Mouse (Mus musculus): ENCODE measurements around the gene Scrn1. TPM values are rescaled to one million over a fixed set of nuclear protein-coding genes. Genes with fewer than 3 reads are reported as not detected.

Scrn1 gene
- total and polyA plus RNA-seq, 2 experiments from 2014 or later: 91.7 to 121 TPM

- Histone ChIP-seq H3K9me3 (ENCODE audit: low read length) (no peaks in the 10 kb centered on the region), H3K9ac (replicated peaks; ENCODE audit: low read length) (no peak within 1 kb of the TSS), H3K27ac (no peak within 1 kb of the TSS), H3K4me2 (ENCODE audit: low read depth, low read length) (peak within 1 kb of the TSS; percentile 92), H3K36me3 (ENCODE audit: insufficient read depth, low read length) (no peaks in the 10 kb centered on the region), H3K4me1 (ENCODE audit: insufficient read depth, low read length) (peaks cover 12% of the 10 kb centered on the region; the same call in 1 of the 2 replicates), H3K27me3 (ENCODE audit: insufficient read depth, low read length) (no peaks in the 10 kb centered on the region), H3K4me3 (ENCODE audit: low read length) (no peak within 1 kb of the TSS; the same call in 1 of the 2 replicates)
- no peak for DNase-seq (ENCODE audit: low spot score)
- TF ChIP-seq CTCF (IDR thresholded peaks at IDR 0.05; ENCODE audit: low read depth): no peak
- 70% methylated on average over 4 of the region's 4 CpGs for WGBS
- no peak for ATAC-seq
Observed at GRCm38 (mm10) chr6:54597208-54597607, 30.9 kb upstream of the Scrn1 start, which contains the start of gene Fkbp14. Gene Fkbp14, minus strand, starts transcription at chr6:54597308.

DNA sequence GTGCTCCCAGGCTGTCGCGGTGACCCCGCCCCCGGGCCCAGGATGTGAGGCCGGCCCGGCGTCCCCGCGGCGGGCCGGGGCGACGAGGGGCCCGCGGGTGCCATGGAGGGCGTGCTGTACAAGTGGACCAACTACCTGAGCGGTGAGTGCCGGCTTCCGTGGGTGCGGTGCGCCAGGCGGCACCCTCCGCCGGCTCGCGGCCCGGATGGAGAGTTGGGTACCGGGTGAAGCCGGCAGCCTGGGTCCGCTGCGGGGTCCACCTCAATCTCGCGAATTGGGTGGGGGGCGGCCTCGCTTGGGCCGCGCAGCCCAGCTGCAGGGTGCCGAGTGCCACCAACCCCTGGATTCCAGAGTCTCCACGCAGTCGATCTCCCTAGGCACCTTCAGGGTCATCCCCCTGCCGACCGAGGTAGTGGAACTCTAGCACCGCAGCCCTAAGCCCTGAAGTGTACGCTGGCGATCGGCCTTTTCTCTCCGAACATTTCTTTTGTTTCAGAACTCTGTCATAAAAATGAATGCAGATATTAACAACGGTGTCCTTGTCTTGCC is 29.1 kb upstream of the Scrn1 start:
- under 1% methylated on average over 44 of the region's 48 CpGs for WGBS
- peak overlapping the region; percentile 64; the same call in 1 of the 2 replicates for H3K27ac ChIP-seq
- peak overlapping the region; percentile 87 for H3K9ac ChIP-seq (replicated peaks; ENCODE audit: low read length)
- H3K4me2 ChIP-seq (ENCODE audit: low read depth, low read length): peak overlapping the region; percentile 92
- DNase-seq (ENCODE audit: low spot score) (no peak), ATAC-seq (no peak)
- 0 out of 2 replicates have a peak, but pooled peaks have one; percentile 12 for TF ChIP-seq CTCF (IDR thresholded peaks at IDR 0.05; ENCODE audit: low read depth)
- no peaks in the 10 kb centered on the region for H3K9me3 ChIP-seq (ENCODE audit: low read length)
- no peaks in the 10 kb centered on the region for H3K36me3 ChIP-seq (ENCODE audit: insufficient read depth, low read length)
- H3K4me3 ChIP-seq (ENCODE audit: low read length): peak overlapping the region; percentile 97
- no peaks in the 10 kb centered on the region for H3K27me3 ChIP-seq (ENCODE audit: insufficient read depth, low read length)
- H3K4me1 ChIP-seq (ENCODE audit: insufficient read depth, low read length): peaks cover 12% of the 10 kb centered on the region; the same call in 1 of the 2 replicates

DNA sequence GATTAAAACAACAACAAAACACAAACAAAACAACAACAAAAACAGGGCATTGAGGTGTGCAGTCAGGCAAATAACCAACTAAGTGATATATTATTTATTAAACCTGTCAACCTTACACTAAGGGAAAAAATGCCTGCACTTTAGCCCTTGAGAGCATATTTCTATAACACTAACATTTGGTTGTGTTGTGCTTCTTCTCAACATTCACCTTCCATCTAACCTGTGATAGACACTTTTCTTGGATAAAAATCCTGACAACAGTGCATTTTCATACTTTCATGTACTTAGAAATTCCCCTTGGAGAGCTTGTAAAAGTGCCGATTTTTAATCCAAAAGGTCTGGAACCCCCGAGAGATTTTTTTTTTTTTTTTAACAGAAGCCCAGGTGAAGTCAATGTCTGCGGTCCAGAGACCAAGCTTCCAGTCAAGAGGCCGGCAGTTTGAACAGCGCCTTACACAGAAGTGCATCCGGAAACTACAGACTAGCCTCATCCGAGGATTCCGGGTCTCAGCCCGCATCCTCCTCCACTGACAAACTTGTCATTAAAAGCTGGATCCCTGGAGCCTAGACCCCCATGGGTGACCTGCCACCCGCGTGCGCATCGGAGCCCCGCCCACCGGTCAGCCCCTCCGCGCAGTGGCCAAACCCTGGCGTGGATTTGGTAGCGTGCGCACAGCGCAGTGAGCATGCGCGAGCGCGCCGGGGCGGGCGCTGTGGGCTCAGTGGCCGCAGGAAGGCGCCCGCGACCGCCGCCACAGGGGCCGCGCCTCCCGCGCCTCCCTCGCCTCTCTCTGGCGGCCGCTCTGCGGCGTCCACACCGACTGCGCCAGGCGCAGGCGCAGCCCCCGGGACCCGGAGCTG is 28.4 kb upstream of the Scrn1 start, which contains the start of gene Plekha8:
Plekha8 (plus strand) TSS at position 643 of the 861 bp plus-strand sequence.
- H3K4me1 ChIP-seq (ENCODE audit: insufficient read depth, low read length): peaks cover 12% of the 10 kb centered on the region; the same call in 1 of the 2 replicates
- H3K27me3 ChIP-seq (ENCODE audit: insufficient read depth, low read length): no peaks in the 10 kb centered on the region
- peak within 1 kb of the TSS; percentile 87 for H3K9ac ChIP-seq (replicated peaks; ENCODE audit: low read length)
- no peaks in the 10 kb centered on the region for H3K36me3 ChIP-seq (ENCODE audit: insufficient read depth, low read length)
- under 1% methylated on average over 47 of the region's 49 CpGs for WGBS
- H3K4me2 ChIP-seq (ENCODE audit: low read depth, low read length): peak within 1 kb of the TSS; percentile 96
- ATAC-seq (peak; percentile 93), DNase-seq (ENCODE audit: low spot score) (peak; percentile 97)
- no peaks in the 10 kb centered on the region for H3K9me3 ChIP-seq (ENCODE audit: low read length)
- H3K27ac ChIP-seq: peak within 1 kb of the TSS; percentile 64; the same call in 1 of the 2 replicates
- TF ChIP-seq CTCF (IDR thresholded peaks at IDR 0.05; ENCODE audit: low read depth): no peak
- H3K4me3 ChIP-seq (ENCODE audit: low read length): peak within 1 kb of the TSS; percentile 97

DNA sequence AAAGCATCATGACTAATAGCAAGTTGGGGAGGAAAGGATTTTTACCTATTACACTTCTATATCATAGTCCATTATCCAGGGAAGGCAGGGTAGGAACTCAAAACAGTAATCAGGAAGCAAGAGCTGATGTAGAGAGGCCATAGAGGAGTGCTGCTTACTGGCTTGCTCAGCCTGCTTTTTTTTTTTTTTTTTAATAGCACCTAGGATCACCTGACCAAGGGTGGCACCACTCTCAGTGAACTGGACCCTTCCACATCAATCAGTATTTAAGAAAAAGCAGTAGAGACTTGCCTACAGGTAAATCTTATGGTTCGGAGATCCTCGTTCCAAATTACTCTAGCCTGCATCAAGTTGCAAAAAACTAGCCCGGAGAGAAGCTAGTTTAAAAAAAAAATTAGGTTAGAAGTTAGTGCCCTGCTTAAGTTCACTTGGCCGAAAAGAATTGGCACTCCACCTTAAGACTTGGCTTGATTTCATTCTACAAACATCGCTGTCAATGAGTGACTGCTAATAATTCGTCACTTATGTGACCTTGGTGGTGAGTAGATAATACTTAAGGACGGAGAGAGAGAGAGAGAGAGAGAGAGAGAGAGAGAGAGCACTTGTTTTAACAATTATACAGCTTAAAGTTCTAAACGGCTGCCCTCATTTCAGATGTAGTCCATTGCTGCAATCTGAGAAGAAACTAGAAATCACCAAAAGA is 27.6 kb upstream of the Scrn1 start:
- Histone ChIP-seq H3K36me3 (ENCODE audit: insufficient read depth, low read length) (no peaks in the 10 kb centered on the region), H3K4me3 (ENCODE audit: low read length) (peak overlapping the region; percentile 59), H3K9me3 (ENCODE audit: low read length) (no peaks in the 10 kb centered on the region), H3K4me1 (ENCODE audit: insufficient read depth, low read length) (peaks cover 12% of the 10 kb centered on the region; the same call in 1 of the 2 replicates), H3K4me2 (ENCODE audit: low read depth, low read length) (peak overlapping the region; percentile 96), H3K9ac (replicated peaks; ENCODE audit: low read length) (peak overlapping the region; percentile 56; the same call in 1 of the 2 replicates), H3K27ac (no peak overlapping the region), H3K27me3 (ENCODE audit: insufficient read depth, low read length) (no peaks in the 10 kb centered on the region)
- no peak for ATAC-seq
- WGBS: 57% methylated on average over 8 of the region's 8 CpGs
- DNase-seq (ENCODE audit: low spot score): no peak
- no peak for TF ChIP-seq CTCF (IDR thresholded peaks at IDR 0.05; ENCODE audit: low read depth)

GRCm38 (mm10) chr6:54592938-54593535 is 26.7 kb upstream of the Scrn1 start:
- 1% methylated on average over 20 of the region's 20 CpGs for WGBS
- Histone ChIP-seq H3K9ac (replicated peaks; ENCODE audit: low read length) (peak overlapping the region; percentile 56), H3K27ac (peak overlapping the region; percentile 70), H3K4me1 (ENCODE audit: insufficient read depth, low read length) (peaks cover 12% of the 10 kb centered on the region; the same call in 1 of the 2 replicates), H3K9me3 (ENCODE audit: low read length) (no peaks in the 10 kb centered on the region), H3K4me2 (ENCODE audit: low read depth, low read length) (peak overlapping the region; percentile 96), H3K27me3 (ENCODE audit: insufficient read depth, low read length) (no peaks in the 10 kb centered on the region), H3K4me3 (ENCODE audit: low read length) (peak overlapping the region; percentile 59), H3K36me3 (ENCODE audit: insufficient read depth, low read length) (no peaks in the 10 kb centered on the region)
- TF ChIP-seq CTCF (IDR thresholded peaks at IDR 0.05; ENCODE audit: low read depth): peak; percentile 33
- DNase-seq (ENCODE audit: low spot score) (peak; percentile 95), ATAC-seq (peak; percentile 93)

- Histone ChIP-seq H3K4me3 (ENCODE audit: low read length) (no peak overlapping the region), H3K27me3 (ENCODE audit: insufficient read depth, low read length) (no peaks in the 10 kb centered on the region), H3K9ac (replicated peaks; ENCODE audit: low read length) (no peak overlapping the region), H3K36me3 (ENCODE audit: insufficient read depth, low read length) (no peaks in the 10 kb centered on the region), H3K9me3 (ENCODE audit: low read length) (no peaks in the 10 kb centered on the region), H3K4me2 (ENCODE audit: low read depth, low read length) (peak overlapping the region; percentile 96), H3K4me1 (ENCODE audit: insufficient read depth, low read length) (peaks cover 12% of the 10 kb centered on the region; the same call in 1 of the 2 replicates), H3K27ac (no peak overlapping the region)
- WGBS: 41% methylated on average over 6 of the region's 6 CpGs
- no peak for TF ChIP-seq CTCF (IDR thresholded peaks at IDR 0.05; ENCODE audit: low read depth)
- DNase-seq (ENCODE audit: low spot score): no peak
- no peak for ATAC-seq
Observed at GRCm38 (mm10) chr6:54591778-54592177, 25.5 kb upstream of the Scrn1 start.
